ENCODE assay signal across 14 mouse cellular contexts in genomic region chr3:30371472-30371871, GRCm38 (mm10).
DNase-seq lines count a peak whose midpoint lies in the region; ATAC-seq and TF ChIP-seq lines count a peak whose summit lies in the region.
"Had no signal": no experiment of that assay in that cellular context is flagged by ENCODE, and none has a peak within 500 bp of the region (broad histone marks: within the 10 kb centered on the region; RNA-seq: fewer than 3 reads in every experiment).

No protein-coding gene starts in this region.

- H3K9ac ChIP-seq in heart, embryonic 12.5 days: no peak overlapping the region
- no peak overlapping the region for H3K9ac ChIP-seq in lung, embryonic 14.5 days
- H3K9ac ChIP-seq in limb, embryonic 13.5 days: no peak overlapping the region
- no peak overlapping the region for H3K9ac ChIP-seq in stomach, embryonic 14.5 days (replicated peaks; ENCODE audit: low read depth, low read length)
- H3K9ac ChIP-seq: liver, postnatal 0 days; neural tube, embryonic 15.5 days had no signal

- no peak overlapping the region for H3K27ac ChIP-seq in heart, embryonic 12.5 days (ENCODE audit: poor library complexity, severe bottlenecking)
- H3K27ac ChIP-seq in lung, embryonic 14.5 days (ENCODE audit: low read depth): peak overlapping the region; percentile 28; the same call in 1 of the 2 replicates
- no peak overlapping the region for H3K27ac ChIP-seq in limb, embryonic 13.5 days
- H3K27ac ChIP-seq in stomach, embryonic 14.5 days (ENCODE audit: low read length): no peak overlapping the region
- H3K27ac ChIP-seq: neural tube, embryonic 15.5 days had no signal

- no peak for ATAC-seq in heart, embryonic 12.5 days (ENCODE audit: insufficient number of reproducible peaks, low FRiP score)
- no peak for ATAC-seq in lung, embryonic 14.5 days (ENCODE audit: insufficient read depth)
- peak; percentile 24; the same call in 1 of the 2 replicates for ATAC-seq in limb, embryonic 13.5 days (ENCODE audit: low FRiP score, low read depth)
- ATAC-seq in stomach, embryonic 14.5 days (ENCODE audit: insufficient number of reproducible peaks, insufficient read depth, low FRiP score, low read depth): no peak
- ATAC-seq: liver, postnatal 0 days had no signal

- H3K4me3 ChIP-seq in heart, embryonic 12.5 days: no peak overlapping the region
- H3K4me3 ChIP-seq in lung, embryonic 14.5 days (ENCODE audit: low read depth, low read length): no peak overlapping the region
- H3K4me3 ChIP-seq in limb, embryonic 13.5 days: no peak overlapping the region
- H3K4me3 ChIP-seq in stomach, embryonic 14.5 days (ENCODE audit: low read depth, low read length): no peak overlapping the region
- H3K4me3 ChIP-seq: neural tube, embryonic 15.5 days had no signal

- no peaks in the 10 kb centered on the region for H3K27me3 ChIP-seq in heart, embryonic 12.5 days (replicated peaks)
- H3K27me3 ChIP-seq in lung, embryonic 14.5 days (ENCODE audit: insufficient read depth, low read length): no peaks in the 10 kb centered on the region
- no peaks in the 10 kb centered on the region for H3K27me3 ChIP-seq in limb, embryonic 13.5 days
- H3K27me3 ChIP-seq in stomach, embryonic 14.5 days (ENCODE audit: control insufficient read depth, insufficient read depth, low read length): no peaks in the 10 kb centered on the region
- H3K27me3 ChIP-seq: neural tube, embryonic 15.5 days had no signal

- no peak for TF ChIP-seq CTCF in lung, embryonic 14.5 days (IDR thresholded peaks at IDR 0.05; ENCODE audit: low read depth)

- peak overlapping the region; percentile 20; the same call in 1 of the 2 replicates for H3K4me2 ChIP-seq in heart, embryonic 12.5 days
- peak overlapping the region; percentile 42 for H3K4me2 ChIP-seq in lung, embryonic 14.5 days
- H3K4me2 ChIP-seq in limb, embryonic 13.5 days (replicated peaks): peak overlapping the region; percentile 19; the same call in 1 of the 2 replicates
- H3K4me2 ChIP-seq in stomach, embryonic 14.5 days (replicated peaks; ENCODE audit: low read depth, low read length): 0 out of 2 replicates have a peak overlapping the region, but pooled peaks have one; percentile 16
- H3K4me2 ChIP-seq: neural tube, embryonic 15.5 days had no signal

- peaks cover 7% of the 10 kb centered on the region; the same call in 1 of the 2 replicates for H3K4me1 ChIP-seq in heart, embryonic 12.5 days (replicated peaks)
- H3K4me1 ChIP-seq in lung, embryonic 14.5 days (ENCODE audit: insufficient read depth): peaks cover 6% of the 10 kb centered on the region
- H3K4me1 ChIP-seq in limb, embryonic 13.5 days: peaks cover 34% of the 10 kb centered on the region
- peaks cover 7% of the 10 kb centered on the region; the same call in 1 of the 2 replicates for H3K4me1 ChIP-seq in stomach, embryonic 14.5 days (ENCODE audit: control insufficient read depth, insufficient read depth, low read length)
- H3K4me1 ChIP-seq: neural tube, embryonic 15.5 days had no signal

- H3K36me3 ChIP-seq in heart, embryonic 12.5 days: no peaks in the 10 kb centered on the region
- H3K36me3 ChIP-seq in lung, embryonic 14.5 days (ENCODE audit: insufficient read depth): no peaks in the 10 kb centered on the region
- H3K36me3 ChIP-seq in limb, embryonic 13.5 days: no peaks in the 10 kb centered on the region
- H3K36me3 ChIP-seq in stomach, embryonic 14.5 days (ENCODE audit: control insufficient read depth, insufficient read depth, low read length): no peaks in the 10 kb centered on the region
- H3K36me3 ChIP-seq: neural tube, embryonic 15.5 days had no signal

- 39% methylated on average over 7 of the region's 7 CpGs for WGBS in heart, embryonic 12.5 days
- 22% methylated on average over 7 of the region's 7 CpGs for WGBS in lung, embryonic 14.5 days
- 61% methylated on average over 7 of the region's 7 CpGs for WGBS in limb, embryonic 13.5 days
- whole genome bisulfite sequencing in stomach, embryonic 14.5 days: 34% methylated on average over 7 of the region's 7 CpGs

- DNase-seq in heart, adult 8-10 months (ENCODE audit: low spot score): no peak
- no peak for DNase-seq in lung, embryonic 14.5 days
- no peak for DNase-seq in lung, postnatal 36 days
- DNase-seq in left cerebral cortex, adult 9 months (ENCODE audit: low spot score in 2 of 2): no peak
- DNase-seq in spleen, adult 18-20 months: no peak
- DNase-seq: adrenal gland, postnatal 14 days; cerebellum, postnatal 14 days; gastrocnemius, postnatal 10 days; liver, postnatal 0 days; right cerebral cortex, postnatal 14 days had no signal

- no peaks in the 10 kb centered on the region for H3K9me3 ChIP-seq in heart, embryonic 12.5 days (replicated peaks)
- no peaks in the 10 kb centered on the region for H3K9me3 ChIP-seq in lung, embryonic 14.5 days (ENCODE audit: low read depth, low read length)
- no peaks in the 10 kb centered on the region for H3K9me3 ChIP-seq in limb, embryonic 13.5 days
- H3K9me3 ChIP-seq in stomach, embryonic 14.5 days (ENCODE audit: control insufficient read depth, low read depth, low read length): no peaks in the 10 kb centered on the region
- H3K9me3 ChIP-seq: neural tube, embryonic 15.5 days had no signal
